Mouse (Mus musculus) common myeloid progenitor, adult 5-6 weeks (primary cell): Measurements from ENCODE around the gene B3gnt9. TPM values are rescaled to one million over a fixed set of nuclear protein-coding genes. Genes with fewer than 3 reads are reported as not detected.
A peak's percentile ranks its signal among the peaks of the same experiment; 100 is the strongest.
"Not testable (repeated sequence)": the region's sequence is repeated elsewhere in the genome, so short reads cannot be mapped to it uniquely, and the experiment has no call there.

Experiments
- ATAC-seq: replicated peaks from 2 replicates; pipeline ENCODE4 v1.8.0; 2016; ENCODE audit warnings: low read depth, mild to moderate bottlenecking, moderate TSS enrichment, inconsistent platforms; ENCODE audit not compliant: poor library complexity, severe bottlenecking
- total RNA-seq: library from RNA; stranded (forward); fragments of 200-1000, 187-1606 nt; gene quantifications from 2 replicates; pipeline ENCODE4 v1.2.3, GENCODE M21; 2017

B3gnt9 gene
- total RNA-seq, 1 experiment from 2014 or later = 0.18 TPM

- no peak for ATAC-seq
Observed at GRCm38 (mm10) chr8:105261326-105261980, 6.5 kb upstream of the B3gnt9 start.

GRCm38 (mm10) chr8:105260371-105261099 is 5.6 kb upstream of the B3gnt9 start:
- no peak for ATAC-seq

GRCm38 (mm10) chr8:105259721-105260320 is 4.9 kb upstream of the B3gnt9 start:
- ATAC-seq = peak; percentile 57

- ATAC-seq = no peak
Observed at GRCm38 (mm10) chr8:105258911-105259720, 4.2 kb upstream of the B3gnt9 start.

GRCm38 (mm10) chr8:105257318-105258114 is 2.6 kb upstream of the B3gnt9 start:
- no peak for ATAC-seq

GRCm38 (mm10) chr8:105254152-105254965 is 594 bp downstream of the B3gnt9 start:
- ATAC-seq = peak; percentile 87

- 0 out of 2 replicates have a peak, but pooled peaks have one; percentile 1 for ATAC-seq
Observed at GRCm38 (mm10) chr8:105253766-105254151, 1.2 kb downstream of the B3gnt9 start.

GRCm38 (mm10) chr8:105252680-105253537 is 2.0 kb downstream of the B3gnt9 start:
- ATAC-seq = no peak

- no peak for ATAC-seq
Observed at GRCm38 (mm10) chr8:105251954-105252353, 3.0 kb downstream of the B3gnt9 start.

- no peak for ATAC-seq
Observed at GRCm38 (mm10) chr8:105241016-105241415, 13.9 kb downstream of the B3gnt9 start.

- ATAC-seq = peak; percentile 42
Observed at GRCm38 (mm10) chr8:105237442-105238142, 17.4 kb downstream of the B3gnt9 start.

- no peak for ATAC-seq
Observed at GRCm38 (mm10) chr8:105235206-105235605, 19.7 kb downstream of the B3gnt9 start.

- ATAC-seq = no peak
Observed at GRCm38 (mm10) chr8:105233126-105233935, 21.6 kb downstream of the B3gnt9 start.

- not testable (repeated sequence) for ATAC-seq
Observed at GRCm38 (mm10) chr8:105232321-105232693, 22.6 kb downstream of the B3gnt9 start.

- ATAC-seq = 0 out of 2 replicates have a peak, but pooled peaks have one; percentile 36
Observed at GRCm38 (mm10) chr8:105231503-105232320, 23.2 kb downstream of the B3gnt9 start.

GRCm38 (mm10) chr8:105225917-105226316 is 29.0 kb downstream of the B3gnt9 start:
- peak; percentile 29; the same call in 1 of the 2 replicates for ATAC-seq
